Mouse (Mus musculus): ENCODE measurements at regions not wholly inside any gene's neighbourhood (a gene's known extent, or its start where the extent isn't known, plus 50 kb on each side); places are given as distances from the start of the nearest gene placed in this dataset.

- no peaks in the 10 kb centered on the region for H3K27me3 ChIP-seq (ENCODE audit: insufficient read depth, low read length)
- no peak overlapping the region for H3K27ac ChIP-seq
- peak; percentile 6 for DNase-seq (ENCODE audit: low spot score)
- H3K4me2 ChIP-seq (ENCODE audit: low read depth, low read length), result no peak overlapping the region
- WGBS, result 40% methylated on average over 1 of the region's 1 CpGs
- TF ChIP-seq CTCF (IDR thresholded peaks at IDR 0.05; ENCODE audit: low read depth), result no peak
- no peak for ATAC-seq
- H3K4me1 ChIP-seq (ENCODE audit: insufficient read depth, low read length), result no peaks in the 10 kb centered on the region
- H3K4me3 ChIP-seq (ENCODE audit: low read length), result no peak overlapping the region
- no peaks in the 10 kb centered on the region for H3K36me3 ChIP-seq (ENCODE audit: insufficient read depth, low read length)
- H3K9ac ChIP-seq (replicated peaks; ENCODE audit: low read length), result no peak overlapping the region
- H3K9me3 ChIP-seq (ENCODE audit: low read length), result no peaks in the 10 kb centered on the region
Observed at GRCm38 (mm10) chr10:105932786-105933185, 91.6 kb upstream of the Mettl25 start.

GRCm38 (mm10) chr10:105927596-105927995 lies 86.4 kb upstream of the Mettl25 start:
- DNase-seq (ENCODE audit: low spot score), result no peak
- Histone ChIP-seq H3K27ac (no peak overlapping the region), H3K4me1 (ENCODE audit: insufficient read depth, low read length) (no peaks in the 10 kb centered on the region), H3K4me2 (ENCODE audit: low read depth, low read length) (no peak overlapping the region), H3K27me3 (ENCODE audit: insufficient read depth, low read length) (no peaks in the 10 kb centered on the region), H3K9me3 (ENCODE audit: low read length) (no peaks in the 10 kb centered on the region), H3K36me3 (ENCODE audit: insufficient read depth, low read length) (no peaks in the 10 kb centered on the region), H3K9ac (replicated peaks; ENCODE audit: low read length) (no peak overlapping the region), H3K4me3 (ENCODE audit: low read length) (no peak overlapping the region)
- 61% methylated on average over 3 of the region's 3 CpGs for WGBS
- no peak for TF ChIP-seq CTCF (IDR thresholded peaks at IDR 0.05; ENCODE audit: low read depth)
- no peak for ATAC-seq

GRCm38 (mm10) chr10:105926912-105927238 lies 85.7 kb upstream of the Mettl25 start:
- H3K4me1 ChIP-seq (ENCODE audit: insufficient read depth, low read length), result no peaks in the 10 kb centered on the region
- H3K9ac ChIP-seq (replicated peaks; ENCODE audit: low read length), result no peak overlapping the region
- no peaks in the 10 kb centered on the region for H3K27me3 ChIP-seq (ENCODE audit: insufficient read depth, low read length)
- no peak for TF ChIP-seq CTCF (IDR thresholded peaks at IDR 0.05; ENCODE audit: low read depth)
- no peaks in the 10 kb centered on the region for H3K9me3 ChIP-seq (ENCODE audit: low read length)
- H3K27ac ChIP-seq, result no peak overlapping the region
- H3K36me3 ChIP-seq (ENCODE audit: insufficient read depth, low read length), result no peaks in the 10 kb centered on the region
- ATAC-seq (peak; percentile 56), DNase-seq (ENCODE audit: low spot score) (peak; percentile 8)
- H3K4me2 ChIP-seq (ENCODE audit: low read depth, low read length), result no peak overlapping the region
- no peak overlapping the region for H3K4me3 ChIP-seq (ENCODE audit: low read length)
- 30% methylated on average over 4 of the region's 4 CpGs for WGBS

GRCm38 (mm10) chr10:105926229-105926911 lies 85.2 kb upstream of the Mettl25 start:
- no peaks in the 10 kb centered on the region for H3K4me1 ChIP-seq (ENCODE audit: insufficient read depth, low read length)
- no peak overlapping the region for H3K4me3 ChIP-seq (ENCODE audit: low read length)
- ATAC-seq (peak; percentile 32; the same call in 1 of the 2 replicates), DNase-seq (ENCODE audit: low spot score) (peak; percentile 3)
- 64% methylated on average over 5 of the region's 5 CpGs for WGBS
- no peak overlapping the region for H3K27ac ChIP-seq
- no peaks in the 10 kb centered on the region for H3K27me3 ChIP-seq (ENCODE audit: insufficient read depth, low read length)
- no peak for TF ChIP-seq CTCF (IDR thresholded peaks at IDR 0.05; ENCODE audit: low read depth)
- H3K36me3 ChIP-seq (ENCODE audit: insufficient read depth, low read length), result no peaks in the 10 kb centered on the region
- H3K9me3 ChIP-seq (ENCODE audit: low read length), result no peaks in the 10 kb centered on the region
- no peak overlapping the region for H3K9ac ChIP-seq (replicated peaks; ENCODE audit: low read length)
- no peak overlapping the region for H3K4me2 ChIP-seq (ENCODE audit: low read depth, low read length)

GRCm38 (mm10) chr10:105899677-105900076 lies 58.5 kb upstream of the Mettl25 start:
- no peak for TF ChIP-seq CTCF (IDR thresholded peaks at IDR 0.05; ENCODE audit: low read depth)
- peak; percentile 15 for DNase-seq (ENCODE audit: low spot score)
- H3K4me3 ChIP-seq (ENCODE audit: low read length), result no peak overlapping the region
- 0 out of 2 replicates have a peak, but pooled peaks have one; percentile 59 for ATAC-seq
- no peaks in the 10 kb centered on the region for H3K27me3 ChIP-seq (ENCODE audit: insufficient read depth, low read length)
- no peak overlapping the region for H3K9ac ChIP-seq (replicated peaks; ENCODE audit: low read length)
- 8% methylated on average over 1 of the region's 1 CpGs for WGBS
- no peaks in the 10 kb centered on the region for H3K4me1 ChIP-seq (ENCODE audit: insufficient read depth, low read length)
- H3K4me2 ChIP-seq (ENCODE audit: low read depth, low read length), result no peak overlapping the region
- H3K9me3 ChIP-seq (ENCODE audit: low read length), result no peaks in the 10 kb centered on the region
- no peaks in the 10 kb centered on the region for H3K36me3 ChIP-seq (ENCODE audit: insufficient read depth, low read length)
- H3K27ac ChIP-seq, result no peak overlapping the region

- H3K36me3 ChIP-seq (ENCODE audit: insufficient read depth, low read length), result no peaks in the 10 kb centered on the region
- no peak overlapping the region for H3K9ac ChIP-seq (replicated peaks; ENCODE audit: low read length)
- no peak overlapping the region for H3K4me3 ChIP-seq (ENCODE audit: low read length)
- H3K4me2 ChIP-seq (ENCODE audit: low read depth, low read length), result no peak overlapping the region
- H3K9me3 ChIP-seq (ENCODE audit: low read length), result no peaks in the 10 kb centered on the region
- no peak for TF ChIP-seq CTCF (IDR thresholded peaks at IDR 0.05; ENCODE audit: low read depth)
- H3K4me1 ChIP-seq (ENCODE audit: insufficient read depth, low read length), result no peaks in the 10 kb centered on the region
- H3K27me3 ChIP-seq (ENCODE audit: insufficient read depth, low read length), result no peaks in the 10 kb centered on the region
- WGBS, result 59% methylated on average over 4 of the region's 4 CpGs
- DNase-seq (ENCODE audit: low spot score), result no peak
- no peak for ATAC-seq
- H3K27ac ChIP-seq, result no peak overlapping the region
Observed at GRCm38 (mm10) chr10:105899225-105899624, 58.0 kb upstream of the Mettl25 start.
